Mouse (Mus musculus) hindbrain, embryonic 13.5 days (tissue): Measurements from ENCODE around the gene Gata3. TPM values are rescaled to one million over a fixed set of nuclear protein-coding genes. Genes with fewer than 3 reads are reported as not detected.

Experiments
- ATAC-seq: fragments of 200-750 bp; cut with Nextera tagmentation; 2 replicates; pipeline ENCODE4 v1.8.0; 2017; ENCODE audit warnings: moderate TSS enrichment; ENCODE audit not compliant: low FRiP score
- H3K27ac ChIP-seq: fragments of 300-500 bp; sonication (generic); 2 replicates; pipeline ENCODE4 v1.5.1; 2015; ENCODE audit warnings: inconsistent platforms, mild to moderate bottlenecking, moderate library complexity
- H3K27me3 ChIP-seq: fragments of 300-500 bp; sonication (generic); 2 replicates; pipeline ENCODE4 v1.6.1; 2015; ENCODE audit warnings: mild to moderate bottlenecking, inconsistent platforms
- H3K36me3 ChIP-seq: fragments of 300-500 bp; sonication (generic); 2 replicates; pipeline ENCODE4 v1.6.1; 2015; ENCODE audit warnings: mild to moderate bottlenecking, inconsistent platforms
- H3K4me1 ChIP-seq: fragments of 300-500 bp; sonication (generic); replicated peaks from 2 replicates; pipeline ENCODE4 v1.6.1; 2015; ENCODE audit warnings: inconsistent platforms
- H3K4me2 ChIP-seq: fragments of 300-500 bp; sonication (generic); 2 replicates; pipeline ENCODE4 v1.6.1; 2015; ENCODE audit warnings: inconsistent platforms, mild to moderate bottlenecking, moderate library complexity
- H3K4me3 ChIP-seq: fragments of 300-500 bp; sonication (generic); 2 replicates; pipeline ENCODE4 v1.5.1; 2015; ENCODE audit warnings: mild to moderate bottlenecking, inconsistent platforms
- H3K9ac ChIP-seq: fragments of 300-500 bp; sonication (generic); 2 replicates; pipeline ENCODE4 v1.6.1; 2015; ENCODE audit warnings: mild to moderate bottlenecking, inconsistent platforms
- H3K9me3 ChIP-seq: fragments of 300-500 bp; sonication (generic); 2 replicates; pipeline ENCODE4 v1.6.1; 2016; ENCODE audit warnings: inconsistent platforms
- WGBS: fragments of 180-500 bp; shearing (Covaris S2); methylation state at CpG from one replicate; pipeline ENCODE4 v1.1.7; 2015; 5-methylcytosine and 5-hydroxymethylcytosine counted together
- polyA plus RNA-seq: library from polyadenylated mRNA; unstranded; fragments of >200 nt; fragmentation: Nextera tagmentation; extraction: Ambion mirVana; gene quantifications from 2 replicates; pipeline ENCODE4 v1.2.1, GENCODE M21; 2015

Gene Gata3
- 32.3 and 59.4 TPM in 2 replicates for polyA plus RNA-seq

DNA sequence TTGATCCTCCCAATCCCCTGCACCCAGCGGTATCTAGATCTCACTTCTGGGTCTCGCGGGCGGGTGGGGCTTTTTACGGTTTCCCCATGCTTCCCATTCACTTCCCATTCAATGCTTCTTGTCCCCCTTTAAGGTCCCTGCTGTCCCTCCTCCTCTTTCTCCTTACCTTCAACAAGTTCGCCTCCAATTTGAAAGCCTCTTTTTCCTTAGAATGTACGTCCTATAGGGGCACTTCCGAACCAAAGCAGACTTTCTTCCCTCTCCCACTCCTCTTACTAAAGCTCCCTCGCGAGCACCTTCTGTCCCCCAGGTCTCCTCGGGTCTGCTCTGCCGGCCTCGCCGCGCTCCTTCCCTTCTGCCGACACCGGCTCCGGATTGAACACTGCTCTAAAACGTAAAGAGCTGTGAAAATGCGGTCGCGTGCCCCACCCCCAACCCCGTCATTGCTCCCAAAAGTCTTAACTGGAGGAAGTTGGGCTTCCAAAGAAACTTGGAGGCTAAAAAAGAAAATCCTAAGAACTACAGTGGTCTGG lies at the start of gene Gata3:
TSS of gene Gata3 (minus strand) at position 384 of the 533 bp plus-strand sequence.
- H3K27me3 ChIP-seq, result peaks cover 96% of the 10 kb centered on the region
- peaks cover 7% of the 10 kb centered on the region; the same call in 1 of the 2 replicates for H3K4me1 ChIP-seq
- no peaks in the 10 kb centered on the region for H3K9me3 ChIP-seq
- H3K36me3 ChIP-seq, result no peaks in the 10 kb centered on the region
- H3K27ac ChIP-seq, result no peak within 1 kb of the TSS
- no peak for ATAC-seq
- under 1% methylated on average over 23 of the region's 23 CpGs for WGBS
- H3K9ac ChIP-seq, result 0 out of 2 replicates have a peak within 1 kb of the TSS, but pooled peaks have one; percentile 1
- peak within 1 kb of the TSS; percentile 23 for H3K4me3 ChIP-seq
- peak within 1 kb of the TSS; percentile 41 for H3K4me2 ChIP-seq

DNA sequence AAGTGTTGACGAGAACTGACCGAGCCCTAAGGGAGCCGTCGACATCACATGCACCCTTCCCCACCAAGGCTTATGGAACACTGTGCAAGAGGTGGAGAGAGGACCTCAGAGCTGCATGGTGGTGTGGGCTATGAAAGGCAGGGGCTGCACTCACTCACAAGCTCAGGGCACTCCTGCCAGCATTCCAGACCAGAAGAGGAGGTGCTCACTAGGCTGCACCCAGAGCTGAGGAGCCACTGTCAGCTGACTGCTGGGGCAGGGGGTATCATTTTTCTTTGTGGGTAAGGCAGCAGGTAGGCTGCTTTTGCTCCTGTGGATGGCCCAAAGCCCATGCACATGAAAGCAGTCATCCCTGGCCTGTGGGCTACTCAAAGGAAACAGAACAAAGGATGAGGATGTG lies 49.4 kb upstream of the Gata3 start:
- H3K9me3 ChIP-seq, result no peaks in the 10 kb centered on the region
- H3K27ac ChIP-seq, result no peak overlapping the region
- H3K36me3 ChIP-seq, result 0 out of 2 replicates have a peak, but pooled peaks cover 5% of the 10 kb centered on the region
- 91% methylated on average over 4 of the region's 4 CpGs for WGBS
- H3K4me2 ChIP-seq, result no peak overlapping the region
- no peak overlapping the region for H3K9ac ChIP-seq
- no peak for ATAC-seq
- no peaks in the 10 kb centered on the region for H3K4me1 ChIP-seq
- no peaks in the 10 kb centered on the region for H3K27me3 ChIP-seq
- H3K4me3 ChIP-seq, result no peak overlapping the region

DNA sequence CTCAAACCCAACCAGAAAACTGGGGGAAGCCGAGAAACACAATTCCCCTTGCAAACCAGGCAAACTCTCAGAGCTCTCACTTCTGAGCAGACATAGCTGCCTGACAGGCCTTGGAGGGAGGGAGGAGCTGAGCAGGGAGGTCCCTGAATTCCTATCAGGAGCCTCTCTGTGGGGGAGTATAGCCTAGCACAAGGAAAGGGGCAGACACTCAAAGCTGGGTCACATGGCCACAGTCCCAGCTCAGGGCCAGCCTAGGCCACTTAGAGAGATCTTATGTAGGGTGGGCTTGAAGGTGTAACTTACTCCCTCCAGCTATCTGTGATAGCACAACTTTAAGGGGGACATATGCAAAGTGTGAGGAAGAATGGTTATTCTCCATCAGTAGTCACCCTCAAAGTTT lies 46.1 kb upstream of the Gata3 start:
- Histone ChIP-seq H3K4me3 (no peak overlapping the region), H3K9ac (no peak overlapping the region), H3K4me2 (no peak overlapping the region), H3K36me3 (0 out of 2 replicates have a peak, but pooled peaks cover 8% of the 10 kb centered on the region), H3K27ac (no peak overlapping the region), H3K9me3 (no peaks in the 10 kb centered on the region), H3K4me1 (no peaks in the 10 kb centered on the region), H3K27me3 (no peaks in the 10 kb centered on the region)
- no peak for ATAC-seq
- 43% methylated on average over 1 of the region's 1 CpGs for WGBS

DNA sequence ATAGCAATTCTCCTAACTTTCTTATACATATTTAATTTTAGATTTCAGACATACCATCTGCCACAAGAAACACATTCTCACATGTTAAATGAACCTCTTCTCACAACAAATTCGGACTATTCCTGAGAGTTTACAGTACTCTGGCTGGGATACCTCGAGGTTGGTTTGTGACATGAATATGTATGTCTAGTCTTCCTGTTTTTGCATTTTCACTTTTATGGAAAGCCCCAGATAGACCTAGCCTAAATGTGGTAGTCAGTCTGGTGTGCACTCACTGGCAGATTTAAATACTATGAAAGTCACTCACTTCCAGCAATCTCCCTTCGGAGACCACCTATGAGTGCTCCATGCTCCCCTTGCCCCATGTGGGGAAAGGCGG lies 37.1 kb upstream of the Gata3 start:
- H3K4me3 ChIP-seq, result no peak overlapping the region
- no peak overlapping the region for H3K9ac ChIP-seq
- H3K27ac ChIP-seq, result no peak overlapping the region
- H3K27me3 ChIP-seq, result no peaks in the 10 kb centered on the region
- 70% methylated on average over 4 of the region's 4 CpGs for WGBS
- no peaks in the 10 kb centered on the region for H3K9me3 ChIP-seq
- no peak for ATAC-seq
- peaks cover 7% of the 10 kb centered on the region; the same call in 1 of the 2 replicates for H3K36me3 ChIP-seq
- no peak overlapping the region for H3K4me2 ChIP-seq
- peaks cover 7% of the 10 kb centered on the region for H3K4me1 ChIP-seq

DNA sequence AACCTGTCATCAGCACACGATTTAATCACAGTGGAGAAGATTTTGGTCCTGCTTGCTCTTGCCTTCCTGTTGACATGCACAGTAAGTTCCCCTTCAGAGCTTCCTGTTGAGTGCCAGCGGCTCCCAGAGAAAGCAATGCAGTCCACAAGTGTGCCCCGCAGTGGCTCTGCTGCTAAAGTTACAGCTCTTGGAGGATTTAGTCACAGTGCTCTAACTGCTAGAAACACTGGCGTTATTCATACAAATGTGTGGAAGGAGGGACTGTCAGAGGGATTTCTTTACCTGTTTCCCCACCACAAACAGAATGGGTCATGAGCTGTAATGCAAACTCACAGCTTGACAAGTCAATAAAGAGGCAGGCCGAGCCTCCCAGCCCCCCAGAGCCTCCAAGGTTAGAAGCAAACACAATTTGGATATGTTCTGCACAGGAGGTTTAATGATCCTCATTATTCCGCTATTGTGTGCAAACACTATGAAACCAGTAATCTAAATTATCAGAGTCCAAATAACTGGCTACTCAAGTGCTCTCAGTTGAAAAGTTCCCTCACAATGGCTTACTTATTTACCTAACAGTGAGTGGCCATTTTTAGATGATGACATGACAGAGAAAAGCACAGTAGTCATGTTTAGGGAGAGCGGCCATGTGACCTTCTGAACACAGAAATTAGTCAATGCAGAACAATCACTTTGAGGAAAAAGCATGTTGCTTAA lies 36.5 kb upstream of the Gata3 start:
- Histone ChIP-seq H3K27me3 (no peaks in the 10 kb centered on the region), H3K27ac (no peak overlapping the region), H3K9me3 (no peaks in the 10 kb centered on the region), H3K4me3 (no peak overlapping the region), H3K4me1 (peaks cover 7% of the 10 kb centered on the region), H3K4me2 (no peak overlapping the region), H3K36me3 (peaks cover 6% of the 10 kb centered on the region; the same call in 1 of the 2 replicates), H3K9ac (no peak overlapping the region; the same call in 1 of the 2 replicates)
- 48% methylated on average over 7 of the region's 7 CpGs for WGBS
- ATAC-seq, result no peak

DNA sequence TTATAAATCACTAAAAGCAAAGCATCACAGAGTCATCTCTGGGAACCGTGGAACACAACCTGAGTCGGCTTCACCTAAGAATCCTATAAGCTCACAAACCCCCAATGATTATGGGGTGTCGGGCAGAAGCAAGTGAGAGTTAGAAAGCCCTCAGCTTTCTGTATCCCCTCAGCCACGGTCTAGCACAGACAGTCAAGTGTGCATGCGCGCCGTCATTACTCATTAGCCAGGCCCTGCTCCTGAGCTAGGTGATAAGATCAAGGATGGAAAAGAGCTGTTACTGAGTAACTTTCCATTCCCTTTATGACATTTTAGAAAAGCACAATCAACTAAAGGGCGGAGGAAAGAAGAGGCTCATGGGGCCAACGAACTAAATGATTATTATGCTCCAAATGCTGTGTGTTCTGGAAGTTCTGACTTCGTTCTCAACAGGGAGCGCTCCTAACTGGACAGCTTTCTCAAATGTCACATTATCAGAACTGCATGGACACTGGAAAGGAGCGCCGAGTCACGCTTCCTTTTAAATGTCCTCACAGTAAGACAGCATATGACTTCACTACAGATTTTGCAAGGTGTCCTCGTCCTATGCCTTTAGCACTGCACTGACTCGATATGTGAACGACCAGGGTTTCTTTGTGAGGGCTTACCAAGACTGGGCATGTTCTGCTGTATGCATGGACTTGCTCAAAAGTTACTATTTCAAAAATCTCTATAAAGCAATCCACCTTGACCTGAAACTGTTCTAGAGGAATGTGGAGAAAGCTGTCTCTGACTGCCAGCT lies 29.0 kb upstream of the Gata3 start:
- 90% methylated on average over 17 of the region's 17 CpGs for WGBS
- Histone ChIP-seq H3K9ac (no peak overlapping the region), H3K27me3 (no peaks in the 10 kb centered on the region), H3K4me3 (no peak overlapping the region), H3K27ac (no peak overlapping the region), H3K36me3 (peaks cover 30% of the 10 kb centered on the region), H3K9me3 (no peaks in the 10 kb centered on the region), H3K4me2 (no peak overlapping the region), H3K4me1 (no peaks in the 10 kb centered on the region)
- no peak for ATAC-seq

DNA sequence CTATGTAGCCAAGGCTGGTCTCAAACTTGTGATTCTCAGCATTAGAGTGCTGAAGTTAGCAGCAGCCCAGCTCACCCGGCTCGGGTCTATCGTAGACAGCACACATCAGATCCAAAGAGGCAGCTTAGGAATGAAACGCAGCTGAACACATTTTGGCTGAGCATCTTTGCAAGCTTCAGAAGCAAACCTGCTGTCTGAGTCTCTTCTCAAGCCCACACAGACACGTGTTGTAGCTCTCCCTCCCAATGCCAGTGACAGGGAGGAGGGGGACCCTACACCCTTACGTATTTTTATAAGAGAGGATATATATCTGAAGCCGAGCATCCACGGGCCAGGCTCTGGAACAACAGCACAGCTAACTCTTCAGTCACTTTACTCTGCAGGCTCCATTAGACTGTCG lies 27.8 kb upstream of the Gata3 start:
- ATAC-seq, result no peak
- Histone ChIP-seq H3K27ac (no peak overlapping the region), H3K27me3 (no peaks in the 10 kb centered on the region)

DNA sequence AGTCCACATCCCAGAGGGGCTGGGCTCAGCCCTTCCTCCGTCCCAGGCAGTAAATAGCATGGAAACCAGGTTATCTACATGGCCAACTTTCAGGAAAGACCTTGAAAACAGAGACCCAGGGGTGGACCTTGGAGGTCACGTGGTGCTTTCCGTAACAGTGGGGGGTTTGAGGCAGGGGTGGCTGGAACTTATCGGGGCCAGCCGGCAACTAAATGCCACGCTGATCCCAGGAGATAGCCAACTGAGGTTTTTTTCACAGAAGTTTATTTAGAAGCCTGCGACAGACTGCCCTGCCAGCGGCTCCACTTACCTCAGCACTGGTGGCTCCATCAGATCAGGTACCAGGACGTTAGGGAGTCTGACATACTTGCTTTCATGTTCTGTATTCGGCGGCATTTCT lies 16.2 kb upstream of the Gata3 start:
- Histone ChIP-seq H3K36me3 (no peaks in the 10 kb centered on the region), H3K4me2 (peak overlapping the region; percentile 29; the same call in 1 of the 2 replicates), H3K4me1 (0 out of 2 replicates have a peak, but pooled peaks cover 4% of the 10 kb centered on the region), H3K9me3 (no peaks in the 10 kb centered on the region), H3K27me3 (peaks cover 26% of the 10 kb centered on the region), H3K9ac (no peak overlapping the region), H3K27ac (no peak overlapping the region), H3K4me3 (no peak overlapping the region)
- WGBS, result 10% methylated on average over 11 of the region's 11 CpGs
- no peak for ATAC-seq

More for the DNA sequence above, 27.8 kb upstream of the Gata3 start:
- Histone ChIP-seq H3K9ac (no peak overlapping the region), H3K4me3 (no peak overlapping the region), H3K4me2 (no peak overlapping the region), H3K9me3 (no peaks in the 10 kb centered on the region), H3K36me3 (peaks cover 28% of the 10 kb centered on the region), H3K4me1 (no peaks in the 10 kb centered on the region)
- WGBS, result 91% methylated on average over 9 of the region's 9 CpGs

DNA sequence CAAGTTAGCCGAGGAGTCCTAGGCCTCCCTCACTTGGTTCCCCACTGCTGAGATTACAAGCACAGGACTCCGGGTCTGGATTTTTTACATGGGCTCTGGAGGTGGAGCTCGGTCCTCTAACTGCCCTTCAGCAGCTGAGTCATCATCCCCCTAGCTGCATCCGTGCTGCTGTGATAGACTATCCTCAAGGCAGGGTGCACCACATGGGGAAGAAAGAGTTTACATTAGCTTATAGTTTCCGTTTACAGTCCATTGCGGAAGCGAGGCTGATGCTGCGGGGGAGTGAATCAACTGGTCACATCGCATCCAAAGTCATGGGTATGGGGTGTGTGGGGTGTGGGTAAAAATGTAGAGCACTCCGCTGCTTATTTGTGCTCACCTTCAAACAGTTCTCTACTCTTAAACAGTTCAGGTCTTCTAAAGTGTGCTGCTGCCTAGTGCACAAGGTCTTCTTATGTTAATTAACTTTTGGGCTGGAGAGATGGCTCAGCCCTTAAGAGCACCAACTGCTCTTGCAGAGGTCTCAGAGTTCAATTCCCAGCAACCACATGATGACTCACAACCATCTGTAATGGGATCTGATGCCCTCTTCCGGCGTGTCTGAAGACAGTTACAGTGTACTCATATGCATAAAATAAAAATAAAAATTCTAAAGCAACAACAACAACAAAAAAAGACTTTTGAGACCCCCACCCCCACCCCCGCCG lies 14.2 kb upstream of the Gata3 start:
- no peak for ATAC-seq
- H3K27ac ChIP-seq, result no peak overlapping the region
- WGBS, result 64% methylated on average over 14 of the region's 14 CpGs
- peaks cover 40% of the 10 kb centered on the region for H3K27me3 ChIP-seq
- H3K4me2 ChIP-seq, result no peak overlapping the region
- H3K9me3 ChIP-seq, result no peaks in the 10 kb centered on the region
- H3K4me3 ChIP-seq, result no peak overlapping the region
- H3K9ac ChIP-seq, result no peak overlapping the region
- H3K36me3 ChIP-seq, result no peaks in the 10 kb centered on the region
- H3K4me1 ChIP-seq, result 0 out of 2 replicates have a peak, but pooled peaks cover 4% of the 10 kb centered on the region

DNA sequence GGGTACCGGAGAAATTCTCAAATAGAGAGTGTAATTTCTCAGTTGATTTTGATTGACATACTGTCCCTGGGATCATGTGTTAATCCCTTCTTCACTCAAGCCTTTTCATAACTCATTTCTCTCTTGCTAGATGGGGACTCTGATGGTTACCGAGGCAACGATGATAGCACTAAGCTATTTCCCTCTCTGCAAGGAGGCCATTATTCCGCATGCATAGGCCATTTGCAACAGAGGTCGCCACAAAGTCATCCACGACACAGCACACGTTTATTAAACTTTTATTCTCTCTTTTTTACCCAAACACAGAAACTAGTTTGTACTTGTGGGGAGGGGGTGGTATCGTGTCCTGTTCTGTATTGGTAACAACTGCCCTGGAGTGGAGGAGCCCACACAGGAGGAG lies 8.0 kb upstream of the Gata3 start:
- Histone ChIP-seq H3K9me3 (no peaks in the 10 kb centered on the region), H3K4me2 (no peak overlapping the region), H3K4me3 (no peak overlapping the region), H3K27ac (no peak overlapping the region), H3K9ac (no peak overlapping the region), H3K27me3 (peaks cover 83% of the 10 kb centered on the region), H3K36me3 (no peaks in the 10 kb centered on the region), H3K4me1 (peaks cover 18% of the 10 kb centered on the region)
- WGBS, result 7% methylated on average over 8 of the region's 8 CpGs
- 0 out of 2 replicates have a peak, but pooled peaks have one; percentile 18 for ATAC-seq

DNA sequence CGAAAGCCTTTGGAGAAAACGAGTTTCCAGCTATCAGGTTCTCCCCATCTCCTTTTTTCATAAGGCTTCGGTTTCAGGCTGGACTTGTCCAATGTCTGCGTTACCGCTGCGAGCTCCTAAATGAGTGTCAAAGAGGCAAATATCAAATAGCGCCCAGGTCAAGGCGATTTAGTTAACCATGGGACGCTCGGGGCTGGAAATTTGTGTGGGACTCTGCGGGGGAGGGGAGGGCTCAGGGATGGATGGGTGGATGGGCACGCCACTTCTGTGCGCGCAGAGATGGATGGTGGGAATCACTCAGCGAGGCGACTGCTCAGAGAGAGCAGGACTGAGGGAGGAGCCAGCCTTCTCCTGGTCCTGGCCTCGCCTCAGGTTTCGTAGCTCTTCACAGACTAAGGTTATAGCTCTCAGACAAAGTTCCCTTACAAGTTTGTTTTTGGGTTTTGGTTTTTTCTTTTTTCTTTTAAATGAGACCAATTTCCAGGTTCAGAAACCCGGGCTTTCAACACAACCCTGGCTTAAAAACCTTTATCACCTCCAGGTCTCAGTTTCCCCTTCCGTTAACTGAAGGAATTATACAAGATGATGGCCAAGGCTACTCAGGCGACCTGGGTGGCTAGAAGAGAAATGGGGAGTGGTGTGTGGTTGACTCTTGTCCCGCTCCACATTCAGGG lies 6.4 kb upstream of the Gata3 start:
- Histone ChIP-seq H3K27ac (no peak overlapping the region), H3K27me3 (peaks cover 90% of the 10 kb centered on the region), H3K9ac (no peak overlapping the region)

More for the DNA sequence above, 6.4 kb upstream of the Gata3 start:
- WGBS, result 1% methylated on average over 22 of the region's 22 CpGs
- Histone ChIP-seq H3K9me3 (no peaks in the 10 kb centered on the region), H3K4me3 (peak overlapping the region; percentile 4; the same call in 1 of the 2 replicates), H3K36me3 (no peaks in the 10 kb centered on the region), H3K4me1 (peaks cover 18% of the 10 kb centered on the region), H3K4me2 (peak overlapping the region; percentile 32)
- peak; percentile 43; the same call in 1 of the 2 replicates for ATAC-seq
